In the genomic region with DNA sequence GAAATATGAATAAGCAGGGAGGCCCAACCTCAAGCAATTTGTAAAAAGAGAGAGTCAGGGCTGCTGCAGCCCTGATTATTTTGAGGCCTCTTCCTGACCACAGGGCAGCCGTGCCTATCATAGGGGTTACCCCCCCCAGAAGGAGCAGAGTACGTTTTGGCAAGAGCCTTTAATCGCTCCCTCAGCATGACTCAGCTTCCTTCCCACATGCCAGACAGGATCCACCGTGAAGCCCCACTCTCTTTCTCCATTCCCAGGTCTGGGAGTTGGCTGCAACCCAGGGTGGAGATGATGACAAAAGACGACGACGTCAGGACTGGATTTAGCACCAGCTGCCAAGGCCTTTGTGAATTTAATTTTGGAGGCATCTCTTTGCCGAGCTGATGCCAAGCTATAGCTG, we compare ENCODE assay signal across 8 mouse cellular contexts.
A peak's percentile ranks its signal among the peaks of the same experiment; 100 is the strongest.
DNase-seq lines count a peak whose midpoint lies in the region; ATAC-seq and TF ChIP-seq lines count a peak whose summit lies in the region.
"Had no signal": no experiment of that assay in that cellular context is flagged by ENCODE, and none has a peak within 500 bp of the region (broad histone marks: within the 10 kb centered on the region; RNA-seq: fewer than 3 reads in every experiment).

No protein-coding gene starts in this region.

- TF ChIP-seq CTCF in forebrain, postnatal 0 days (IDR thresholded peaks at IDR 0.05; ENCODE audit: low read depth): no peak

- no peaks in the 10 kb centered on the region for H3K36me3 ChIP-seq in forebrain, postnatal 0 days (ENCODE audit: insufficient read depth)
- H3K36me3 ChIP-seq: limb, embryonic 15.5 days had no signal

- H3K4me1 ChIP-seq in forebrain, postnatal 0 days (ENCODE audit: insufficient read depth): 0 out of 2 replicates have a peak, but pooled peaks cover 7% of the 10 kb centered on the region

- no peak overlapping the region for H3K9ac ChIP-seq in forebrain, postnatal 0 days
- H3K9ac ChIP-seq: limb, embryonic 15.5 days had no signal

- peak; percentile 39 for DNase-seq in layer of hippocampus, adult 11-12 months (ENCODE audit: low spot score)
- no peak for DNase-seq in layer of hippocampus, adult 9-10 months (ENCODE audit: low spot score)
- DNase-seq in adipocyte (ENCODE audit: low spot score): peak; percentile 26
- peak; percentile 71 for DNase-seq in forebrain, postnatal 0 days
- DNase-seq in layer of hippocampus, adult 8-10 months (ENCODE audit: low spot score in 2 of 2): peak; percentile 40 to 54
- DNase-seq in right cerebral cortex, postnatal 14 days: peak; percentile 61
- no peak for DNase-seq in embryo, embryonic 10 days (ENCODE audit: low spot score)

- H3K27me3 ChIP-seq in forebrain, postnatal 0 days (ENCODE audit: insufficient read depth, low read length): no peaks in the 10 kb centered on the region
- H3K27me3 ChIP-seq: limb, embryonic 15.5 days had no signal

- H3K9me3 ChIP-seq in forebrain, postnatal 0 days (ENCODE audit: low read length): no peaks in the 10 kb centered on the region
- H3K9me3 ChIP-seq: limb, embryonic 15.5 days had no signal

- 10% methylated on average over 8 of the region's 8 CpGs for WGBS in forebrain, postnatal 0 days

- H3K27ac ChIP-seq in forebrain, postnatal 0 days (ENCODE audit: low read depth, low read length): no peak overlapping the region
- H3K27ac ChIP-seq: limb, embryonic 15.5 days had no signal

- H3K4me3 ChIP-seq in forebrain, postnatal 0 days (ENCODE audit: low read depth, low read length): no peak overlapping the region
- H3K4me3 ChIP-seq: limb, embryonic 15.5 days had no signal

- no peak overlapping the region for H3K4me2 ChIP-seq in forebrain, postnatal 0 days (ENCODE audit: low read depth)
- H3K4me2 ChIP-seq: limb, embryonic 15.5 days had no signal

- ATAC-seq in forebrain, postnatal 0 days: peak; percentile 25; the same call in 1 of the 2 replicates

Comparison
In these comparisons a context has a peak if more than half of its experiments do, and no peak if none do; other contexts are left out.
1. DNase-seq: peak in layer of hippocampus, adult 11-12 months (single experiment), adipocyte (single experiment), forebrain, postnatal 0 days (single experiment), layer of hippocampus, adult 8-10 months (2 of 2) and right cerebral cortex, postnatal 14 days (single experiment); none in layer of hippocampus, adult 9-10 months (single experiment) and embryo, embryonic 10 days (single experiment).